Comparison of ENCODE assay signal across 10 mouse cellular contexts in the genomic region with DNA sequence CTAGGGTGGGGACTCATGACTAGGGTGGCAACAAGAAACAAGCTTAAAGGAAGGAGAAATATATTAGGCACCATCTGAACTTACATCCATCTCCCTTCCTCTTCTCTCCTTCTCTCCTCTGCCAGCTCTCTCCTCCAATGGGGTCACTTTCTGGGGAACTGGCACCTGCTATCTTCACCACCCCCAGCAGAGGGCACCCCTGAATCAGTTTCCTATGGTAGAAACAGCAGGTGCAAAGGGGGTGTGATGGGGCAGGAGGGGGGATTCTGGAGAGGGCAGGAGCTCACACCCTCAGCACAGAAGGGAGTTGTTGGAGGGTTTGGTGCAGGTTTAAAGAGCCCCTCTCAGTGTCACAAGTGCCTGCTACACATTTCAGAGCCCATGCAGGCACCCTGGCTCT. TPM values are rescaled to one million over a fixed set of nuclear protein-coding genes. Genes with fewer than 3 reads are reported as not detected.
DNase-seq lines count a peak whose midpoint lies in the region; ATAC-seq and TF ChIP-seq lines count a peak whose summit lies in the region.
"Had no signal": no experiment of that assay in that cellular context is flagged by ENCODE, and none has a peak within 500 bp of the region (broad histone marks: within the 10 kb centered on the region; RNA-seq: fewer than 3 reads in every experiment).

No protein-coding gene starts in this region.

- TF ChIP-seq CTCF in kidney, adult 2 months (conservative IDR thresholded peaks at IDR 0.05; ENCODE audit: insufficient read depth, insufficient read length, low read depth, low read length) = peak; percentile 49
- peak; percentile 72 for TF ChIP-seq CTCF in lung, postnatal 0 days (IDR thresholded peaks at IDR 0.05)

- no peaks in the 10 kb centered on the region for H3K36me3 ChIP-seq in kidney, adult 2 months (ENCODE audit: control insufficient read depth, insufficient read depth, low read length)
- H3K36me3 ChIP-seq in kidney, embryonic 15.5 days = no peaks in the 10 kb centered on the region
- H3K36me3 ChIP-seq in embryonic facial prominence, embryonic 11.5 days (replicated peaks; ENCODE audit: control insufficient read depth, insufficient read depth, low read depth, low read length) = no peaks in the 10 kb centered on the region
- no peaks in the 10 kb centered on the region for H3K36me3 ChIP-seq in lung, postnatal 0 days (ENCODE audit: insufficient read depth, low read length)
- H3K36me3 ChIP-seq: lung, embryonic 15.5 days had no signal

- no peak overlapping the region for H3K4me2 ChIP-seq in kidney, embryonic 15.5 days
- H3K4me2 ChIP-seq in embryonic facial prominence, embryonic 11.5 days (ENCODE audit: low read depth, low read length) = no peak overlapping the region
- H3K4me2 ChIP-seq in lung, postnatal 0 days (replicated peaks; ENCODE audit: low read depth, low read length) = no peak overlapping the region
- H3K4me2 ChIP-seq: lung, embryonic 15.5 days had no signal

- no peak overlapping the region for H3K4me3 ChIP-seq in kidney, adult 2 months (ENCODE audit: insufficient read depth, low read depth, low read length)
- no peak overlapping the region for H3K4me3 ChIP-seq in kidney, embryonic 15.5 days (replicated peaks)
- no peak overlapping the region for H3K4me3 ChIP-seq in embryonic facial prominence, embryonic 11.5 days (ENCODE audit: low read depth, low read length)
- H3K4me3 ChIP-seq in lung, postnatal 0 days (ENCODE audit: low read depth, low read length) = no peak overlapping the region
- H3K4me3 ChIP-seq: lung, embryonic 15.5 days had no signal

- H3K9me3 ChIP-seq in kidney, embryonic 15.5 days (replicated peaks) = no peaks in the 10 kb centered on the region
- no peaks in the 10 kb centered on the region for H3K9me3 ChIP-seq in embryonic facial prominence, embryonic 11.5 days (replicated peaks; ENCODE audit: control insufficient read depth, low read length)
- H3K9me3 ChIP-seq in lung, postnatal 0 days (ENCODE audit: low read length) = no peaks in the 10 kb centered on the region
- H3K9me3 ChIP-seq: lung, embryonic 15.5 days had no signal

- H3K4me1 ChIP-seq in kidney, adult 2 months (ENCODE audit: control insufficient read depth, insufficient read depth, low read length) = peaks cover 6% of the 10 kb centered on the region; the same call in 1 of the 2 replicates
- peaks cover 16% of the 10 kb centered on the region for H3K4me1 ChIP-seq in kidney, embryonic 15.5 days
- no peaks in the 10 kb centered on the region; the same call in 1 of the 2 replicates for H3K4me1 ChIP-seq in embryonic facial prominence, embryonic 11.5 days (ENCODE audit: control insufficient read depth, insufficient read depth, low read length)
- H3K4me1 ChIP-seq in lung, postnatal 0 days (ENCODE audit: insufficient read depth, low read depth, low read length) = peaks cover 5% of the 10 kb centered on the region; the same call in 1 of the 2 replicates

- H3K27ac ChIP-seq in kidney, adult 2 months (ENCODE audit: insufficient read depth, low read depth, low read length) = no peak overlapping the region
- no peak overlapping the region for H3K27ac ChIP-seq in kidney, embryonic 15.5 days
- no peak overlapping the region for H3K27ac ChIP-seq in embryonic facial prominence, embryonic 11.5 days (replicated peaks; ENCODE audit: low read depth, low read length)
- no peak overlapping the region for H3K27ac ChIP-seq in lung, postnatal 0 days (ENCODE audit: low read length)
- H3K27ac ChIP-seq: lung, embryonic 15.5 days had no signal

- no peak for TF ChIP-seq POLR2A in kidney, adult 2 months (IDR thresholded peaks at IDR 0.05; ENCODE audit: low read depth, low read length)

- peak; percentile 14 to 64 for DNase-seq in adrenal gland, adult (ENCODE audit: inconsistent age in 2 of 2, low spot score in 1 of 2)
- no peak for DNase-seq in adrenal gland, postnatal 4 days (ENCODE audit: low spot score in 2 of 2)
- DNase-seq in kidney, adult 2 months = peak; percentile 46
- DNase-seq in Muller cell, postnatal 12 days (ENCODE audit: inconsistent ontology term) = peak; percentile 48
- peak; percentile 61 for DNase-seq in embryonic facial prominence, embryonic 11.5 days (ENCODE audit: low spot score)
- peak; percentile 43 for DNase-seq in lung, postnatal 0 days (ENCODE audit: low spot score)
- DNase-seq in spleen, postnatal 4 days (ENCODE audit: low spot score in 2 of 2) = peak; percentile 36 to 73

- H3K27me3 ChIP-seq in kidney, adult 2 months (replicated peaks; ENCODE audit: control insufficient read depth, insufficient read depth, low read length) = no peaks in the 10 kb centered on the region
- H3K27me3 ChIP-seq in kidney, embryonic 15.5 days = no peaks in the 10 kb centered on the region
- H3K27me3 ChIP-seq in embryonic facial prominence, embryonic 11.5 days (ENCODE audit: control insufficient read depth, insufficient read depth, low read length) = no peaks in the 10 kb centered on the region
- H3K27me3 ChIP-seq in lung, postnatal 0 days (replicated peaks; ENCODE audit: insufficient read depth, low read length) = no peaks in the 10 kb centered on the region
- H3K27me3 ChIP-seq: lung, embryonic 15.5 days had no signal

- no peak for TF ChIP-seq EP300 in lung, postnatal 0 days (IDR thresholded peaks at IDR 0.05)

- H3K9ac ChIP-seq in kidney, embryonic 15.5 days = no peak overlapping the region
- H3K9ac ChIP-seq in embryonic facial prominence, embryonic 11.5 days (replicated peaks; ENCODE audit: low read length) = no peak overlapping the region
- no peak overlapping the region for H3K9ac ChIP-seq in lung, postnatal 0 days (replicated peaks; ENCODE audit: low read depth)
- H3K9ac ChIP-seq: lung, embryonic 15.5 days had no signal

- ATAC-seq in kidney, embryonic 15.5 days (replicated peaks; ENCODE audit: low FRiP score) = no peak
- no peak for ATAC-seq in embryonic facial prominence, embryonic 11.5 days (replicated peaks; ENCODE audit: insufficient number of reproducible peaks, low FRiP score, low TSS enrichment, low read depth)
- no peak for ATAC-seq in lung, postnatal 0 days

RNA-seq across cellular contexts. Expression of a gene that starts 3.1 kb away (rescaled TPM):
- total RNA-seq in adrenal gland, postnatal 4 days (2021) = 10 to 100 TPM; 18.1 to 19.1 TPM
- 15.5 and 16.3 TPM in 2 replicates for polyA plus RNA-seq in kidney, adult 2 months (2012; rRNA removed)
- 36.3 and 37.2 TPM in 2 replicates for polyA plus RNA-seq in kidney, embryonic 15.5 days (2015; fragmentation: Nextera tagmentation; extraction: Ambion mirVana)
- 47.0 and 54.3 TPM in 2 replicates for polyA plus RNA-seq in embryonic facial prominence, embryonic 11.5 days (2014; fragmentation: Nextera tagmentation; extraction: Ambion mirVana)
- polyA plus RNA-seq in lung, postnatal 0 days (2015; fragmentation: Nextera tagmentation; extraction: Ambion mirVana) = 21.5 and 22.5 TPM in 2 replicates

RNA-seq across cellular contexts. Expression of a gene that starts 7.3 kb away (rescaled TPM):
- total RNA-seq in adrenal gland, postnatal 4 days (2021) = 1 to 10 TPM; 2.1 to 2.3 TPM
- polyA plus RNA-seq in kidney, adult 2 months (2012; rRNA removed) = 1.5 and 1.7 TPM in 2 replicates
- 6.9 and 7.2 TPM in 2 replicates for polyA plus RNA-seq in kidney, embryonic 15.5 days (2015; fragmentation: Nextera tagmentation; extraction: Ambion mirVana)
- 2.8 and 3.8 TPM in 2 replicates for polyA plus RNA-seq in embryonic facial prominence, embryonic 11.5 days (2014; fragmentation: Nextera tagmentation; extraction: Ambion mirVana)
- polyA plus RNA-seq in lung, postnatal 0 days (2015; fragmentation: Nextera tagmentation; extraction: Ambion mirVana) = 6.7 and 6.9 TPM in 2 replicates

RNA-seq across cellular contexts. Expression of a gene that starts 23.2 kb away (rescaled TPM):
- total RNA-seq in adrenal gland, postnatal 4 days (2021) = 10 to 100 TPM; 10.3 to 17.0 TPM
- polyA plus RNA-seq in kidney, adult 2 months (2012; rRNA removed) = 584 and 709 TPM in 2 replicates
- 2.6 and 3.4 TPM in 2 replicates for polyA plus RNA-seq in kidney, embryonic 15.5 days (2015; fragmentation: Nextera tagmentation; extraction: Ambion mirVana)
- 0.27 and 0.43 TPM in 2 replicates for polyA plus RNA-seq in embryonic facial prominence, embryonic 11.5 days (2014; fragmentation: Nextera tagmentation; extraction: Ambion mirVana)
- 0.65 and 0.90 TPM in 2 replicates for polyA plus RNA-seq in lung, postnatal 0 days (2015; fragmentation: Nextera tagmentation; extraction: Ambion mirVana)
- polyA plus RNA-seq: C2C12 had no signal

Comparison
In these comparisons a context has a peak if more than half of its experiments do, and no peak if none do; other contexts are left out.
1. DNase-seq: peak in adrenal gland, adult (2 of 2), kidney, adult 2 months (single experiment), Muller cell, postnatal 12 days (single experiment), embryonic facial prominence, embryonic 11.5 days (single experiment), lung, postnatal 0 days (single experiment) and spleen, postnatal 4 days (2 of 2); none in adrenal gland, postnatal 4 days (0 of 2).
2. RNA of a gene that starts 23.2 kb away (polyA plus RNA-seq): 584 to 709 TPM in kidney, adult 2 months; 2.6 to 3.4 TPM in kidney, embryonic 15.5 days, 0.65 to 0.90 TPM in lung, postnatal 0 days and 0.27 to 0.43 TPM in embryonic facial prominence, embryonic 11.5 days; every median in the first group is over 100 times any median in the second.